In genomic region chr11:44723950-44724502, GRCm38 (mm10) we compare ENCODE assay signal across 28 mouse cellular contexts.
DNase-seq lines count a peak whose midpoint lies in the region; ATAC-seq and TF ChIP-seq lines count a peak whose summit lies in the region.
"Had no signal": no experiment of that assay in that cellular context is flagged by ENCODE, and none has a peak within 500 bp of the region (broad histone marks: within the 10 kb centered on the region; RNA-seq: fewer than 3 reads in every experiment).

No protein-coding gene starts in this region.

- no peak overlapping the region for H3K4me3 ChIP-seq in gastrocnemius, adult 2 months
- no peak overlapping the region for H3K4me3 ChIP-seq in limb, embryonic 10.5 days
- H3K4me3 ChIP-seq: erythroblast, embryonic 14.5 days; heart, embryonic 13.5 days; hindbrain, embryonic 10.5 days; hindbrain, embryonic 15.5 days; kidney, embryonic 15.5 days; layer of hippocampus, adult 2 months; lung, embryonic 15.5 days; midbrain, embryonic 12.5 days; neural tube, embryonic 13.5 days had no signal

- intact Hi-C loops in gastrocnemius, adult 2 months (cut with DNase I): loop anchor here (10.0 kb wide), 1 partner anchor 59 kb away; no protein-coding TSS in a partner anchor

- peak overlapping the region; percentile 55 for H3K27ac ChIP-seq in gastrocnemius, adult 2 months
- no peak overlapping the region for H3K27ac ChIP-seq in limb, embryonic 10.5 days
- H3K27ac ChIP-seq: heart, embryonic 13.5 days; hindbrain, embryonic 10.5 days; hindbrain, embryonic 15.5 days; kidney, embryonic 15.5 days; layer of hippocampus, adult 2 months; lung, embryonic 15.5 days; midbrain, embryonic 12.5 days; neural tube, embryonic 13.5 days had no signal

- no peak for TF ChIP-seq CTCF in gastrocnemius, adult 2 months (IDR thresholded peaks at IDR 0.05)

- H3K4me1 ChIP-seq in limb, embryonic 10.5 days: peaks cover 23% of the 10 kb centered on the region
- H3K4me1 ChIP-seq: heart, embryonic 13.5 days; hindbrain, embryonic 15.5 days; kidney, embryonic 15.5 days; lung, embryonic 15.5 days; midbrain, embryonic 12.5 days; neural tube, embryonic 13.5 days had no signal

- peak; percentile 21 for DNase-seq in gastrocnemius, adult 2 months
- DNase-seq in gastrocnemius, adult 8-10 months (ENCODE audit: low spot score in 2 of 2): no peak
- DNase-seq in urinary bladder, postnatal 14 days (ENCODE audit: low spot score): peak; percentile 5
- DNase-seq in urinary bladder, postnatal 10 days (ENCODE audit: low spot score): no peak
- peak; percentile 17 for DNase-seq in limb, embryonic 10.5 days (ENCODE audit: low spot score)
- DNase-seq in layer of hippocampus, adult 18-20 months (ENCODE audit: low spot score in 2 of 2): no peak
- no peak for DNase-seq in left cerebral cortex, adult 18-20 months (ENCODE audit: low spot score in 2 of 2)
- DNase-seq: adrenal gland, adult 8-10 months; cerebellum, adult 8-10 months; cerebellum, postnatal 25 days; kidney, adult 11 months; kidney, postnatal 25 days; left cerebral cortex, postnatal 4 days; right cerebral cortex, postnatal 4 days had no signal

- no peaks in the 10 kb centered on the region for H3K27me3 ChIP-seq in limb, embryonic 10.5 days (ENCODE audit: low read depth, poor library complexity, severe bottlenecking)
- H3K27me3 ChIP-seq: heart, embryonic 13.5 days; hindbrain, embryonic 15.5 days; kidney, embryonic 15.5 days; lung, embryonic 15.5 days; midbrain, embryonic 12.5 days; neural tube, embryonic 13.5 days had no signal

- 89% methylated on average over 6 of the region's 6 CpGs for WGBS in limb, embryonic 10.5 days

- H3K36me3 ChIP-seq in limb, embryonic 10.5 days: no peaks in the 10 kb centered on the region
- H3K36me3 ChIP-seq: heart, embryonic 13.5 days; hindbrain, embryonic 10.5 days; hindbrain, embryonic 15.5 days; kidney, embryonic 15.5 days; lung, embryonic 15.5 days; midbrain, embryonic 12.5 days; neural tube, embryonic 13.5 days had no signal

- ATAC-seq in erythroblast, adult 5-6 weeks (replicated peaks; ENCODE audit: low FRiP score, poor library complexity, severe bottlenecking): no peak
- ATAC-seq: activated CD4-positive, CD25-positive, alpha-beta regulatory T cell, adult 4 months; CD4-positive, CD25-positive, alpha-beta regulatory T cell, adult 4 months; forebrain, embryonic 16.5 days; inflammation-experienced regulatory T-cells, adult 6 months had no signal

- no peaks in the 10 kb centered on the region for H3K9me3 ChIP-seq in limb, embryonic 10.5 days (replicated peaks)
- H3K9me3 ChIP-seq: heart, embryonic 13.5 days; hindbrain, embryonic 10.5 days; hindbrain, embryonic 15.5 days; kidney, embryonic 15.5 days; lung, embryonic 15.5 days; midbrain, embryonic 12.5 days; neural tube, embryonic 13.5 days had no signal

Comparison
In these comparisons a context has a peak if more than half of its experiments do, and no peak if none do; other contexts are left out.
1. DNase-seq: peak in gastrocnemius, adult 2 months (single experiment), urinary bladder, postnatal 14 days (single experiment) and limb, embryonic 10.5 days (single experiment); none in gastrocnemius, adult 8-10 months (0 of 2), urinary bladder, postnatal 10 days (single experiment), layer of hippocampus, adult 18-20 months (0 of 2) and left cerebral cortex, adult 18-20 months (0 of 2).